Mouse (Mus musculus): ENCODE measurements around the gene Tmem233.

Tmem233 gene

DNA sequence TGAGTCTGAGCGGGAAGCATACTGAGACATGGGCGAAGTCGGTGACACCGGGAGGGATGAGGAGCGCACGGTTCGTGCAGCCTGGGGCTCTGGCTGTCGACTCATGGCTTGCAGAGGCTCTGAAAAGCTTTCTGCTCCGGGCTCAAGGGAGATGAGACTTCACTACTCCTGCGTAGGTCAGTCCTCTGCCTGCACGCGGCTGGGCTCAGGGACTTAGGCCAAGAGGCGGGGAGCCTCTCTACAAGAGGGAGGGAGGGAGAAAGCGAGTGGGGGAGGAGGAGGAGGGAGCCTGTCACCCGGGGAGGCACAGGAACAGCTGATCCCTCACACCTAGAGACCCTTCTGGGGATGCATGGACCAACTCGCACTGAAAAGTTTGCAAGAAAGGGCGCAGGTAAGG is at the start of gene Tmem233:
Gene Tmem233 (minus strand): TSS at position 164 of the 400 bp plus-strand sequence.
- no peak for DNase-seq

DNA sequence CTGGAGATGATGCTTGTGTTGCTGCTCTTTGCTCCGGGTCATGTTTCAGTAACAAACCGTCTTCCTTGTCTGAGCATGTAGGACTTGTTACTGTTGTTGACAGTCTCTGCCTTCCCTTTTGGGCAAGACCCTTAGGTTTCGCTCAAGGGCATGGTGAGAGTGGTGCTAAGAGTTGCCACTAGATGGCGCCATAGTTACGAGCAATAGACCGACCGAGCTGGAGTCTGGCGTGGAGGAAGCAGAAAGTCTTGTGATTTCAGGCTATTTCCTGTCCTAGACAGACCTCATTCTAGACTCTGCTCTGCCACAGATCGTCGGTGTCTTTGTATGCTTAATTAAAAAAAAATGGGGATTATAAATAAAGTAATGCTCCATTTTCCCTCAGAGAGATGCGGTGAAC is 40.3 kb upstream of the Tmem233 start:
- peak; percentile 72 for DNase-seq

DNA sequence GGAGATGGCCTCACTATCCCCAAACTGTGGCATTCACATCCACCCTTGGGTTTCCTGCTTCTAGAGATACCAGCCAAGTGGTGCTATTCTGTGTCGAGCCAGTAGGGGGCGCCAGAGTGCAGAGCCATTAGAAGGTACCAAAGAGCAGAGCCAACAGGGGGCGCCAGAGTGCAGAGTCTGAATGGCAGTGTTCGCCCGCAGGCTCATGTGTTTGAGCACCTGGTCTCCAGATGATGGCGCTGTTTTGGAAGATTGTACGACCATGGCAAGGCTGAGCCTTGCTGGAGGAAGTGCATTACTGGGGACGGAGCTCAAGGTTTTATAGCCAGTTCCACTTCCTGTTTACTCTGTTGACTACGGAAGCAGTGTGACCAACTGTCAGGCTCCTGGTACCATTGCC is 33.5 kb upstream of the Tmem233 start:
- DNase-seq = peak; percentile 27

DNA sequence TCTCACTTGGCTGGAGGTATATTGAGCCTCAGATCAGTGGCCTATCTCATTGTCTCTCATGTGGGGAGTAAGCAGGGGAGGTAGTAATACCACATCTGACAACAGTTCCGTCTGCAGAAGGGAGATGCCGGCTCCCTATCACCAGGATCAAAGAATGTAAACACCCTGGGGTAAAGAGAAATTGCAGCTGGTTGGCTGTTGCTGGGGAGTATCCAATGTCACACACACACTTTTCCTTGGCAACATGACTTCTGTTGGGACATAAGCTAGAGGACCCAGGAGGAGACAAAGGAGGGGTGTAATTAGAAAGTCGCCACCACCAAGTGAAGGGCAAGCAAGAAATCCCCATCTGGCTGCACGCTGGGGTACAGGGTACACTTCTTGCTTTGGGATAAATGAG is 33.1 kb upstream of the Tmem233 start:
- no peak for DNase-seq

DNA sequence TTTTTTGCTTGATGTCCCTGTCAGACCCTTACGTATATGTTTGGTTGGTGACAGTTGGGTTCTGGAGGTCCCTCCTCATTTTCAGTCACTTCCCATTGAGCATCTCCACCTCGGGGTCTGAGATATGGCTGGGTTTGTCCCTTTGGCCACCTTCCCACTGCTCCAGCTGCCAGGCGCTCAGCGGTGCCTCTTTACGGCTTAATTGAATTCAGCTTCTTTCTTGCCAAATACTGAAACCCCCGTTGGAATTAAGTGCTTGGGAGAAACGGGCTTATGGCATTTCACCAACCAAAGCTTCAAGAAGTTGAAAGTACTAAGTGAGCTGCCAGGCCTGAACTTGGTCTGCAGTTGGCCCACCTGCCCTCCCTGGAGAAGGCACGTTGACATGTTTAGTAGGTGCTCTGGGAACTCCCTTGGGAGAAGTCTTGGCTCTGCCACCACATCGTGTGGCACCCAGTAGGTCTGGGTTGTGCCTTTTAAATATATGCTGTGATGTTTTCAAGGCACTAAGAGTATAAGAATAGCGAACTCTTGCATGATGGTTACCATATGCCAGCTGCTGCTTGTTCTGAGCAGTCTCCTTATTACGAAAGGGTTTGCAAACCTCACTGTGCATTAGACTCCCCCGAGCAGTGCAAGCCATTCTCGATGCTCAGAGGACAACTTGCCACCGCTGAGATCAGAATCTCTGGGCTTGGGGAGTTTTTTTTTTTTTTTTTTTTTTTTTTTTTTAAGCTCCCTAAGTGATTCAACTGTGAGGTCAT is 32.2 kb upstream of the Tmem233 start:
- DNase-seq = no peak

DNA sequence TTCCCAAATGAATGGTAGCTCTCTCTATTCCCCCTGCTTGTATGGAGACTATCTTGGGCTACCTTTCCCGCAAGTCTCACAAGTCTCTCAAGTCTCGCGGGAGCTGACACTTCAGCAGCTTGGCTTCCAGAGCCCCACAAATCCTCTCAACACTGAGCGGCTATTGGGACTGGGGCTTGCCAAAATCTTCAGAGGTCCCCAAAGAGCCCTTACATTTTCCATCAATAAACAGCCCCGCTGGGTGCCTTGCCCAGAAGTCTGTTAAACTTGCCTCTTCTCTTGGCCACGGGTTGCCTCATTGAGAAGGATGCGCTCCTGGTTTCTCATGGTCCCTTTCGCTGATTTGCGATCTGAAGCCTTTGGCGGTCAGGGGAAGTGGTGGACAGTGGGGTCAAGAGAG is 25.6 kb upstream of the Tmem233 start:
- DNase-seq = no peak

DNA sequence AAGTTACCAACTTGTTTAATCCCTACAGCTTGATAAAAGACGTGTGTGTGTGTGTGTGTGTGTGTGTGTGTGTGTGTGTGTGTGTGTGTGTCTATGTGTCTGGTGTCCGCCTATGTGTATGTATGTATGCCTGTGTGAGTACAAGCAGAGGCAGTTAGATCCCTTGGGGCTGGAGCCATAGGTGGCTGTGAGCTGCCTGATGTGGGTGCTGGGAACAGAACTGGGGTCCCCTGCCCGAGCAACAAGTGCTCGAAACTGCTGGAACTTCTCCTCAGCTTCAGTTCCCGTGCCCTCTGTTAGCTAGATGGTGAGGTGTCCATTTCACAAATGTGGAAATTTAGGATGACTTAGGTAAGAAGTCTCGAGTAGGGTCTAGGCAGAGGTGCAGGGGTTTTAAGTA is 1.2 kb upstream of the Tmem233 start:
- no peak for DNase-seq

DNA sequence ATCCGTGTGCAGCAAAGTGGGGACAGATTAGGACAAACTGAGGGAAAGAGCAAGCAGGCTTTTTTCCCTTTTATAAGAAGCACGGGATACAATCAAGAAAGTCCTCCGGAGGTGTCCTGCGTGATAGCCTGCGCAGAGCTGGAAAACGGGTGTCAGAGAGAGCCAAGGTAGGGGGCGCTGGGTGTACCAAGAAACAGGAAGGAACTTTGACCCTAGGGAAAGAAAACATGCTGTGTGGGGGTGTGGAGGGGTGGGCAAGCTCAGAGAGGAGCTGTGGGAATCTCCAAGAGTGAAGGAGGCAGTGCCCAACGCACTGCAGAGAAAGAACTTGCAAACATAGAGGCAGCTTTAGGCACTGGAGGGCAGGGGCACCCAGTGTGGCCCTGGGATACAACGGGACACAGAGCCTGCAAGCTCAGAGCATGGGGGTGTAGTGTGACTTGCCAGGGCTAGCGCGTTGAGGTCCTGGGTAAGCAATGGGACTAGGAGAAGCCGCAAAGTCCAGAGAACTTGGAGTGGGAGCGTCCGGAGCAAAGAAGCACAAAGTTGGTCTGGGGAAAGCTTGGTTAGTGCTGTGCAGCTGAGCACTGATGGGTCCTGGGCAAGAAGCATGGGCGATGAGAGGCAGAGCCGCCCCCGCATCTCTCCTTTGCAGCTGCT is 673 bp downstream of the Tmem233 start:
- no peak for DNase-seq

DNA sequence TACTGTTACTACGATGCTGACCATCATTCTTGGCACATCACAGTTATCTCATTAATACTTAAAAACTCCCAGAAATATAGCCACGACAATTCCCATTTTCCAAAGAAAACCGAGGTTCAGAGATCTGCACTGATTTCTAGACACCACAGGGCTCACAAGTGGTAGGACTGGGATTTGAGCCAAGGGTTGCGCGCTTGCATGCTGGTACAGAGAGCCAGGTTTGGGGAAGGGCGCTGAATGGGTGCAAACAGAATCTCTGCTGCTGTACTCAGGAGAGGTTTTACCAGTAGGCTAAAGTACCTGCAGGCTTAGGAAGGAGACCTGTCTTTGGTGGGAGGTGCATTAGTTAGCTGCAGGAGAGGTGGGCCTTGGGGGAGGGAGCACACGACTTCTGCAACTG is 1.4 kb downstream of the Tmem233 start:
- no peak for DNase-seq

DNA sequence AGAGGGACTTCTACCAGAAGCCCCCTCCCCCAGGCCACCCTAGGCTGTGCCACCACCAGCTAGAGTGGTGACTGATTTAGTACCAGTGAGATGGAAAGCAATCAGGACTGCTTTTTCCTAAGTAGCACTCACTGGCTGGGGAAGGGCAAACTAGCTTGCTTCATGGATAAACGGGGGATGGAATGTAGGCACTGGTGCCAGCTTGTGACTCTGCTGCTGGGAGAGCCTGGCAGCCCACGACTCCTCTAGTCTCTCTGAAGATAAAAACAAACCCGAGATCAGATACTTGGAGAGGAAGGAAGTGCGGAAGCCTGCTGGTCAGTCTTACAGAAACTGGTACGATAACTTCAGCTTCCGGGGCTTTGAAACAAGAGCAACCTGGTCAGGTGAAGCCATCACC is 2.3 kb downstream of the Tmem233 start:
- no peak for DNase-seq

DNA sequence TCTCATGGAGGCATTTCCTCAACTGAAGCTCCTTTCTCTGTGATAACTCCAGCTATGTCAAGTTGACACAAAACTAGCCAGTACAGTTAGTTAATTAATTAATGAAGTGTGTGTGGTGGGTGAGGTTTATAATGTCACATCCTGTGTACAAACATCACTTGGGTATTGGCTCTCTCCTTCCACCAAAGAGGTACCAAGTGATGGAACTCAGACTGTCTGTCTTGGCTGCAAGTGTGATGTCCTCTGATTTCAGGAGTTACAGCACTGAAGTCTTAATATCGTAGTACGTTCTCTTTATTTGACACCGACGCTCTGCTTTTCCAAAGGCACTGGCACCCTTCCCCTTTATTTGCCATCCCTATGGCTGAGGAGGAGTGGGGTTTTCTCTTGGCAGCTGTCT is 13.4 kb downstream of the Tmem233 start:
- no peak for DNase-seq

DNA sequence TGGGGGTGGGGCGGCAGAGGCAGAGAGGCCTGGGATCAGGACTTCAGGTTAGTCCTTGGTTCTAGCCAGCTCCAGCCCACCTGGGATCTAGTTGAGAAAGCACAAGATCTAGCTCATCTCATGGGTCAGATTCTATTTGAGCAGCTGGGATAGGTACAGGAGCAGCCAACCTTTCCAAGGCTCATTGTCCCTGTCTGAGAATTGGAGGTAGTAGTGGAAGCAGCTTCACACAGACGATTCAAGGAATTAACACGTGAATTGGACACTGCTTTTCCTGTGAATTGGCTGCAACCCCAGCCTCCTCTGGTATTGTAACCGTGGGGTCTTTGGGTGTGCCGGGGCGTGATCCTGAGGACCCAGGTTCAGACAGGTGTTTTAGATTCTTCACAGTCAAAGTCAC is 30.2 kb downstream of the Tmem233 start:
- no peak for DNase-seq

DNA sequence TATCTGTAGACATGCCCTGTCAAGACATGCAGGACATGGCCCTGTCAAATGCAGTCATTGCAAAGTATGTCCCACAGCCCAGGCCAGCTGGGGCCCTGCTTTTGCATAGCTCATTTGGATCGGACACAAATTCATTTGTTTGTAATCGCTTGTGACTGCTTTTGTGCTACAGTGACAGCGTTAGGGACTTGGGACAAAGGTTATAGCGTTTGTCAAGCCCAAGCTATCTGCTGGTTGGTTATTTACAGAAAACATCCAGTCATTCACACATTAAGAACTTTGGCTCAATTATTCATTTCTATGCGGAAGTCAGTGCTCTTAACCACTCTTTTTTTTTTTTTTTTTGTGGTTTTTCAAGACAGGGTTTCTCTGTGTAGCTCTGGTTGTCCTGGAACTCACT is 30.9 kb downstream of the Tmem233 start:
- peak; percentile 6 for DNase-seq

DNA sequence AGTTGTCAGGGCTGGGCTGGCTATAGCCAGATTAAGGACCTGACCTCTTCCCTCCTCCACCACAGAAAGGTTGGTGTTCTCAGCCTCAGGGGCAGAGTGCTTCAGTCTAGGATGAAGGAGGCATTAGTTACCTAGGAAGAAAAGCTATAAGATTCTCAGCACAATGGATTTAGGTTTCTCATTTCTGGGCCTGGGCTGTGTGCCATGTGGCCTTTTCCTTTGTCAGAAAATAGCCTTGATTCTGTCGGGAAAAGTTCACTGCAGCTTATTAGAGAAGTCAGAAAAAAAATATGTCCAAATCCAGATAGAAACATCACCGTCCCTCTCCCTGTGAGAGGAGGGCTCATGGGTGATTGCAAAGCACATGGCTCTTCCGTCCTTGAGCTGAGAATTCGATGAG is 33.2 kb downstream of the Tmem233 start:
- no peak for DNase-seq

DNA sequence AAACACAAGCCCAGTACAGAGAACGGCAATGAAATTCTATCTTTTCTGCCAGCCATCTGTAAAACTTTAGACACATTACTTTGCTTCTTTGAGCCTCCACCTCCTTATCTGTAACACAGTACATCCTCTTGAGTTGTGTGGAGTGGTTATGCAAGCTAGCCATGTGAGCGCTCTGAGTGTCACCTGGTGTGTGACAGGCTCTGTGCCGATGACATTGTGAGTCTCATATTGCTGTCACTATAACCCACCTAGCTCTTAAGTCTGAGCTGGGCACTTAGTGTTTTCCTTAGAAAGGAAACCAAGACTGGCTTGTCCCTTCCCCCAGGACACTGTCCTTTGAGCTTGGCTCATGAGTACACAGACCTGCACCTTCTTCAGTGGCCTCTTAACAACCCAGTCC is 34.7 kb downstream of the Tmem233 start:
- DNase-seq = no peak

DNA sequence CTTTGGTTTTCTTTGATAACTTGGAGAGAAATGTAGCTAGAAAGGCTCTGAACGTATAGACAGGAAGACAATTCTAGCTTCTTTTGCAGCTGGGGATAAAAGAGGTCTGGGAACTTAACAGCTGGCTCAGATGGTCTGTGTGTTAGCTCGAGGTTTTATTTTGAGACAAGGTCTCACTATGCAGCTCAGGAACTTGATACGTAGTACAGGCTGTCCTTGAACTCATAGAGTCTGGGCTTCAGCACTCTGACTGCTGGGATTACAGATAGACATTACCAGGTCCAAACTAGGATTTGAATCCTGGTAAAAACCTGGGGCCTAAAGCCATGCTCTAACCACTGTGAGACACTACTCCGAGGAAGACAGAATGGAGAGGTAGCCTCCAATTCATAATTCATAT is 36.8 kb downstream of the Tmem233 start:
- no peak for DNase-seq

DNA sequence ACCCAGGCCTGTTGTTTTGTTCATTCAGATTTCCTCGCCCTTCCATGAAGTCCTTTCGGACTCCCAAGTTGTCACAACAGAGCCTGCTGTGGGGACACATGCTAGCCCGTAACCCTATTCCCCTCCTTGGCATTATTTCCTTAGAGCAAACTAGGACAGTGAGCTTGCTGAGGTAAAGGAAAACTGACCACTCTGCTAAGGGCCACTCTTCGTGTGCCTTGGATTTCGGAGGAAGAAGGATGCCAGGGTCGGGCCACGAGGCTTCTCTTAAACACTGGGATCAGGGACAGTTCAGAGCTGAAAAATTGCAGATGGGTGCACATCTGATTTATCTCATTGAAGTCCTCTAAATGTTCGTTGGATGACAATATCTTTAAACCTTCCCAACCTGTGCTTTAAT is 37.5 kb downstream of the Tmem233 start:
- DNase-seq = no peak

DNA sequence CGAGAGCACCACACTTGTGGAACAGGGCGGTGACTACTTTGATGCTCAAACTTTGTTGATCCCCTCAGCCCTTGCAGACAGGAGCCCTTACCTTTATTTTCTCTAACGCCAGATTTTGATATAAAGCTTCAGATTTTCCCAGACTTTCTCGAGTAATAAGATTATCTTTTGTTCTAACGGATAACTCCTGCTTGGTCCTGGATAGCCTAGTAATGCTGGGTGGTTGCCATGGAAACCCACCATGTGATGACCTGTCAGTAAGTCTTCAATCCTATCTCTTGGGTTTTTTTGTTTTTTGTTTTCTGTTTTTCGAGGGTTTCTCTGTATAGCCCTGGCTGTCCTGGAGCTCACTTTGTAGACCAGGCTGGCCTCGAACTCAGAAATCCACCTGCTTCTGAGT is 40.8 kb downstream of the Tmem233 start:
- DNase-seq = no peak

DNA sequence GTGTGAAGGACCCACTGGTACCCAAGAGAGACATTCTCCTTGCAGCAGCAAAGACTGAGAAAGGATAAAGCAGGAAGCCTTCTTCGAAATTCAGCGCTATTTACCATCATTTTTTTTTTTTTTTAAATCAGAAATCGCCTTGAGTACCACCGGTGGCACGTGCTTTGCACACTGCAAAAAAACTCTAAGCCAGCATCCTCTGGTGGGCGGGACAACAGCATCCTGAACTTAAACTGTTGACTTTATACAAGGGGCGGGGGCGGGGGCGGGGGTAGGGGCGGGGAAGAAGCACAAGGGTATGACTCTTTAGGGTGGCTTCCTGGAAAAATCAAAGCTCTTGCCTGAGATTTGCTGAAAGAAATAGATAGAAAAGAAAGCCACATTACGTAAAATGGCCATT is 43.3 kb downstream of the Tmem233 start:
- DNase-seq = no peak

DNA sequence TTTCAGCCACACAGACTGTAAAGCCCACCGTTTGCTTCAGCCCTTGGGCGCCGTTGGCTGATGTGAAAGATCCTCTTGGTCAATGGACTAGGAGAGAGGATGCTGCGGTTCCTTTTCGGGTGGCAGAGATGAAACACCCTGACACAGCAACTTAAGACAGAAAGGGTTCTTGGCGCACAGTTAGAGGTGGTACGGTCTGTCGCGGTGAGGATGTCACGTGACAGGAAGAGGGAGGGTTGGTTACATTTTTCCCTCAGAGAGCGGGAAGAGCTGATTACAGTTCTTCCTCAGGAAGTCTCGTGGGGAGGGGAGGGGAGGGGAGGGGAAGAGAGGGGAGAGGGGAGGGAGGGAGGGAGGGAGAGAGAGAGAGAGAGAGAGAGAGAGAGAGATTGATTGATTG is 45.3 kb downstream of the Tmem233 start:
- no peak for DNase-seq

DNA sequence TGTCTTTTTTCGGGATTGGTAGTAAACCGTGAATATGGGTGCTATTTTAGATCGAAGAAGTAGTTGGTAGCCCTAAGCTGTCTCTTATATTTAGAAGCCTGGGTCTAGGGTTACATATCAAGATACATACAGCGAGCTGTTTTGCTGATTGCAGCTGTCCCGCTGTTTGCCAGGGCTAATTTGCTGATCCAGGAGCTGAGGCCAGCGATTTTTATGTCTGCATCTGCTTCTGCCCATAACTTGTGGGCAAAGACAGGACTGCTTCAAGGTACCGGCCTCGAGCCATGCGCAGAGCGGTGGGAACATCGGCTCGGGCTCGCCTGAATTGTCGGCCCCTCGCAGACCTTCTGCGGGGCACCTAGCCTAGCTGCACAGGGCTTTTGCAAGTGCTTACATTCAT is 46.6 kb downstream of the Tmem233 start:
- no peak for DNase-seq

DNA sequence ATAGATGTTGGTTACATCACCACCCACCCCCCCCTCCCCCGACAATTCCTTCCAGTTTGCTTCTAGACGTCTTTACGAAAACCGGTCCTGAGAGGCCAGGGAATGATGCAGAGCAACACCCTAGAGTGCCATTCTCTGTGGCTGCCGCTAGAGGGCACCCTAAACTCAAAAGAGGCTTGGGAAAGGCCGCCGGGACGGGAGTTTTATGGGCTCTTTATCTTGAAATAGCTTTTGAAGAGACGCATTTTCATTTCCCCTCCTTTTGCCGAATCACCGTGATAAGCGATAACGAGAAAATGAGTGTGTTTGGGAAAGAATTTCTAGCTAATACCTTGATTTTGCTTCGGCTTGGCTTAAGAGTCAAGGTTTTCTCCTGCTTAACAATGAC is 51.9 kb downstream of the Tmem233 start:
- DNase-seq = peak; percentile 59

DNA sequence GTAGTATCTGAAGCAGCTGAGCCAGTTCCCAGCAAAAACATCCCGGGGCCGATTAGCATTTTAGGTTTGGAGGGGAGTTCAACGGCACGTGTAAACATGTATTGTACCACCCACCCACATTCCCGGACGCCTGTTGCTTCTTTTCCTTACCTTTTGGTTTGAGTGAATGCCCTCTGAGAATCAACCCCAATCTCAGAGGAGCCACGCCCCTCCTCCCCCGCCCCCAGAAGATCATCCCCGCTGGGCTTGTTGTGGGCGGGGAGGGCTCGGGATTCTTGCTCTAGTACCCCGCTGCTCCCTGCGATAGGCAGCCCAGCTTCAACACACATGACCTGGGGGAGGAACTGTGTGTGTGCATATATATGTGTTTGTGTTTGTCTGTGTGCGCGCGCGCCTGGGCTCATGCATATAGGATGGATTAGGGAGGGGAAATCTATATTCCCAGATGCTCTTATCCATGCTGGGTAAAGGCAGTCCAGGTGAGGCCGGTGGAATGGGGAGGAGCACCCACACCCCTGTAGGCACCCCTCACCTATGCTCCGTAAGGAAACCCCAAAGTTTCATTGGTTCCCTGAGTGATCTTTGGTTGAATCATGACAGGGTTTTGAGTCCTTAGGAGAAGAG is 52.4 kb downstream of the Tmem233 start:
- DNase-seq = no peak

DNA sequence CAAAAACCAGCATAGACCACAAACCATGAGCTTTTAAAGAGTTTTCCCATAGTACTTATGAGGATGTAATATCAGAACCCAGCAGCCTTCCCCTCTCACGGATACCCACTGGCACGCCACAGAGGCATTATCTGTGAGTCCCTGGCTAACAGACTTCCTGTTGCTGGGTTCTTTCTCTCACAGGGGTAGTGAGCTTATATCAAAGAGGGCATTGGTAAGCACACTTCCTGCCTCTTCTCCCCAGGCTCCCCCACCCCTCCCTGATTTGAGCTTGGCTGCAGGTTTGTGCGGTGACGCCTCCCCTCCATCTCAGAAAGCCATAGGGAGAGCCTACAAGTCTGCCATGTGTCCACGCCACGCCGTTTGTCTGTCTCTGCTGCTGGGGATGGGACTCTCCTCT is 54.0 kb downstream of the Tmem233 start:
- no peak for DNase-seq

DNA sequence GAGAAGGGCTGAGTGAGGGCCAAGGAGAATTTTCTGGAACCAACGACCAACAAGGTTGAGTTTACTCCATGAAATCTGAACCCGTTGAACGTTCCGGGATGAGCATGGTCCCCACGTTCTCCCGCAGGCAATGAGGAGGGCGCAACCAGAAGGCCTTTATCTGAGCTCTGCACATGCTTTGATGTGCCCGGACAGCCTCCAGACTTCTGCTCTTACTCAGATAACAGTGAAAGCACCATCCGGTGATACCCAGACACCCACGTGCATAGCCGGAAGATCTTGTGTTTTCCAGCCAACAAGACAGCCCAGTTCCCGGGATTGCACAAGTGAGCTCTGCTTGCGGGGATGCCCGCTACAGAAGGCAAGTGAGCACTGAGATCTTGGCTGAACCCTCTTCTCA is 56.5 kb downstream of the Tmem233 start:
- no peak for DNase-seq
